Mouse (Mus musculus) midbrain, embryonic 12.5 days (tissue): ENCODE measurements at regions not wholly inside any gene's neighbourhood (a gene's known extent, or its start where the extent isn't known, plus 50 kb on each side); places are given as distances from the start of the nearest gene placed in this dataset.

Experiments
- ATAC-seq: fragments of 200-750 bp; cut with Nextera tagmentation; 2 replicates; pipeline ENCODE4 v1.8.0; 2017; ENCODE audit warnings: low read depth, moderate TSS enrichment, moderate library complexity; ENCODE audit not compliant: low FRiP score
- H3K27ac ChIP-seq: fragments of 300-500 bp; sonication (generic); replicated peaks from 2 replicates; pipeline ENCODE4 v1.5.1; 2016; ENCODE audit warnings: mild to moderate bottlenecking
- H3K27me3 ChIP-seq: fragments of 300-500 bp; sonication (generic); 2 replicates; pipeline ENCODE4 v1.6.1; 2016; ENCODE audit warnings: mild to moderate bottlenecking
- H3K36me3 ChIP-seq: fragments of 300-500 bp; sonication (generic); 2 replicates; pipeline ENCODE4 v1.6.1; 2016
- H3K4me1 ChIP-seq: fragments of 300-500 bp; sonication (generic); 2 replicates; pipeline ENCODE4 v1.6.1; 2016
- H3K4me2 ChIP-seq: fragments of 300-500 bp; sonication (generic); replicated peaks from 2 replicates; pipeline ENCODE4 v1.6.1; 2016; ENCODE audit warnings: mild to moderate bottlenecking, moderate library complexity
- H3K4me3 ChIP-seq: fragments of 300-500 bp; sonication (generic); 2 replicates; pipeline ENCODE4 v1.5.1; 2016; ENCODE audit warnings: mild to moderate bottlenecking
- H3K9ac ChIP-seq: fragments of 300-500 bp; sonication (generic); replicated peaks from 2 replicates; pipeline ENCODE4 v1.6.1; 2016; ENCODE audit warnings: mild to moderate bottlenecking, moderate library complexity
- H3K9me3 ChIP-seq: fragments of 300-500 bp; sonication (generic); 2 replicates; pipeline ENCODE4 v1.6.1; 2016; ENCODE audit warnings: mild to moderate bottlenecking
- WGBS: fragments of 180-500 bp; shearing (Covaris S2); methylation state at CpG from one replicate; pipeline ENCODE4 v1.1.7; 2016; 5-methylcytosine and 5-hydroxymethylcytosine counted together

- H3K4me1 ChIP-seq: 0 out of 2 replicates have a peak, but pooled peaks cover 7% of the 10 kb centered on the region
- whole genome bisulfite sequencing: 99% methylated on average over 3 of the region's 3 CpGs
- no peak overlapping the region for H3K9ac ChIP-seq
- H3K27ac ChIP-seq: no peak overlapping the region
- H3K27me3 ChIP-seq: peaks cover 60% of the 10 kb centered on the region
- H3K36me3 ChIP-seq: no peaks in the 10 kb centered on the region
- H3K4me2 ChIP-seq: no peak overlapping the region
- H3K4me3 ChIP-seq: no peak overlapping the region
- H3K9me3 ChIP-seq: no peaks in the 10 kb centered on the region
- no peak for ATAC-seq
These were observed 131.8 kb downstream of the Emx2 start for GRCm38 (mm10) chr19:59590021-59590420.

GRCm38 (mm10) chr19:59592060-59592459, 133.9 kb downstream of the Emx2 start:
- Histone ChIP-seq H3K4me2 (no peak overlapping the region), H3K4me3 (no peak overlapping the region), H3K9ac (no peak overlapping the region), H3K9me3 (no peaks in the 10 kb centered on the region), H3K4me1 (0 out of 2 replicates have a peak, but pooled peaks cover 7% of the 10 kb centered on the region), H3K27me3 (peaks cover 42% of the 10 kb centered on the region), H3K27ac (no peak overlapping the region), H3K36me3 (no peaks in the 10 kb centered on the region)
- WGBS: 76% methylated on average over 3 of the region's 3 CpGs
- ATAC-seq: no peak

GRCm38 (mm10) chr19:59624288-59624795, 166.2 kb downstream of the Emx2 start:
- Histone ChIP-seq H3K27me3 (0 out of 2 replicates have a peak, but pooled peaks cover 3% of the 10 kb centered on the region), H3K36me3 (no peaks in the 10 kb centered on the region), H3K4me1 (peaks cover 14% of the 10 kb centered on the region), H3K9ac (no peak overlapping the region), H3K9me3 (no peaks in the 10 kb centered on the region), H3K4me2 (no peak overlapping the region), H3K27ac (no peak overlapping the region), H3K4me3 (no peak overlapping the region)
- 43% methylated on average over 6 of the region's 6 CpGs for WGBS
- ATAC-seq: no peak

- peaks cover 14% of the 10 kb centered on the region for H3K4me1 ChIP-seq
- H3K4me3 ChIP-seq: no peak overlapping the region
- WGBS: 56% methylated on average over 3 of the region's 3 CpGs
- H3K27ac ChIP-seq: no peak overlapping the region
- no peak overlapping the region for H3K9ac ChIP-seq
- H3K9me3 ChIP-seq: no peaks in the 10 kb centered on the region
- no peak for ATAC-seq
- H3K36me3 ChIP-seq: no peaks in the 10 kb centered on the region
- H3K27me3 ChIP-seq: peaks cover 8% of the 10 kb centered on the region
- no peak overlapping the region for H3K4me2 ChIP-seq
These were observed 169.5 kb downstream of the Emx2 start for GRCm38 (mm10) chr19:59627681-59628080.

GRCm38 (mm10) chr19:59628296-59629160, 170.4 kb downstream of the Emx2 start:
- ATAC-seq: 0 out of 2 replicates have a peak, but pooled peaks have one; percentile 34
- H3K27ac ChIP-seq: peak overlapping the region; percentile 35
- 52% methylated on average over 15 of the region's 15 CpGs for WGBS

GRCm38 (mm10) chr19:59629161-59629445, 170.9 kb downstream of the Emx2 start:
- no peak overlapping the region for H3K4me2 ChIP-seq
- WGBS: 88% methylated on average over 2 of the region's 2 CpGs
- peaks cover 14% of the 10 kb centered on the region for H3K4me1 ChIP-seq
- no peak overlapping the region for H3K9ac ChIP-seq
- no peaks in the 10 kb centered on the region for H3K9me3 ChIP-seq
- H3K27ac ChIP-seq: peak overlapping the region; percentile 35; the same call in 1 of the 2 replicates
- H3K27me3 ChIP-seq: peaks cover 8% of the 10 kb centered on the region
- ATAC-seq: 0 out of 2 replicates have a peak, but pooled peaks have one; percentile 19
- H3K4me3 ChIP-seq: no peak overlapping the region
- H3K36me3 ChIP-seq: no peaks in the 10 kb centered on the region

More at GRCm38 (mm10) chr19:59628296-59629160, 170.4 kb downstream of the Emx2 start:
- Histone ChIP-seq H3K9ac (no peak overlapping the region), H3K27me3 (peaks cover 8% of the 10 kb centered on the region), H3K4me2 (peak overlapping the region; percentile 13), H3K4me1 (peaks cover 14% of the 10 kb centered on the region), H3K36me3 (no peaks in the 10 kb centered on the region), H3K4me3 (no peak overlapping the region), H3K9me3 (no peaks in the 10 kb centered on the region)

GRCm38 (mm10) chr19:59630095-59630494, 171.9 kb downstream of the Emx2 start:
- no peak overlapping the region for H3K9ac ChIP-seq
- H3K36me3 ChIP-seq: no peaks in the 10 kb centered on the region
- H3K9me3 ChIP-seq: no peaks in the 10 kb centered on the region
- no peak overlapping the region for H3K4me3 ChIP-seq
- peaks cover 8% of the 10 kb centered on the region for H3K27me3 ChIP-seq
- H3K4me1 ChIP-seq: peaks cover 14% of the 10 kb centered on the region
- WGBS: 61% methylated on average over 8 of the region's 8 CpGs
- no peak for ATAC-seq
- H3K4me2 ChIP-seq: no peak overlapping the region
- no peak overlapping the region for H3K27ac ChIP-seq

GRCm38 (mm10) chr19:59630706-59631105, 172.5 kb downstream of the Emx2 start:
- Histone ChIP-seq H3K4me3 (no peak overlapping the region), H3K36me3 (no peaks in the 10 kb centered on the region), H3K27me3 (peaks cover 8% of the 10 kb centered on the region), H3K27ac (no peak overlapping the region), H3K4me1 (peaks cover 16% of the 10 kb centered on the region), H3K9ac (no peak overlapping the region), H3K4me2 (no peak overlapping the region), H3K9me3 (no peaks in the 10 kb centered on the region)
- ATAC-seq: no peak
- 30% methylated on average over 4 of the region's 4 CpGs for WGBS

- no peaks in the 10 kb centered on the region for H3K36me3 ChIP-seq
- H3K4me1 ChIP-seq: peaks cover 17% of the 10 kb centered on the region
- no peak overlapping the region for H3K4me3 ChIP-seq
- H3K27ac ChIP-seq: no peak overlapping the region
- no peaks in the 10 kb centered on the region for H3K9me3 ChIP-seq
- H3K4me2 ChIP-seq: no peak overlapping the region
- no peak for ATAC-seq
- WGBS: 84% methylated on average over 1 of the region's 1 CpGs
- H3K27me3 ChIP-seq: peaks cover 8% of the 10 kb centered on the region
- no peak overlapping the region for H3K9ac ChIP-seq
These were observed 173.4 kb downstream of the Emx2 start for GRCm38 (mm10) chr19:59631541-59631940.

GRCm38 (mm10) chr19:59636271-59636670, 178.1 kb downstream of the Emx2 start:
- WGBS: 70% methylated on average over 8 of the region's 8 CpGs
- no peak for ATAC-seq
- Histone ChIP-seq H3K27ac (no peak overlapping the region), H3K4me3 (no peak overlapping the region), H3K9ac (no peak overlapping the region), H3K9me3 (no peaks in the 10 kb centered on the region), H3K4me1 (peaks cover 3% of the 10 kb centered on the region; the same call in 1 of the 2 replicates), H3K27me3 (no peaks in the 10 kb centered on the region), H3K4me2 (no peak overlapping the region), H3K36me3 (no peaks in the 10 kb centered on the region)

GRCm38 (mm10) chr19:59642606-59643005, 184.4 kb downstream of the Emx2 start:
- Histone ChIP-seq H3K9ac (no peak overlapping the region), H3K4me1 (no peaks in the 10 kb centered on the region; the same call in 1 of the 2 replicates), H3K36me3 (no peaks in the 10 kb centered on the region), H3K9me3 (no peaks in the 10 kb centered on the region), H3K4me2 (no peak overlapping the region), H3K27me3 (no peaks in the 10 kb centered on the region), H3K27ac (no peak overlapping the region), H3K4me3 (no peak overlapping the region)
- ATAC-seq: no peak
- 90% methylated on average over 3 of the region's 3 CpGs for WGBS

GRCm38 (mm10) chr19:59646231-59646630, 188.1 kb downstream of the Emx2 start:
- Histone ChIP-seq H3K4me2 (no peak overlapping the region), H3K36me3 (no peaks in the 10 kb centered on the region), H3K27me3 (no peaks in the 10 kb centered on the region), H3K9ac (no peak overlapping the region), H3K4me3 (no peak overlapping the region), H3K4me1 (peaks cover 7% of the 10 kb centered on the region; the same call in 1 of the 2 replicates), H3K9me3 (no peaks in the 10 kb centered on the region), H3K27ac (no peak overlapping the region)
- 79% methylated on average over 8 of the region's 8 CpGs for WGBS
- no peak for ATAC-seq
